ENCODE assay signal across 9 mouse cellular contexts in the genomic region with DNA sequence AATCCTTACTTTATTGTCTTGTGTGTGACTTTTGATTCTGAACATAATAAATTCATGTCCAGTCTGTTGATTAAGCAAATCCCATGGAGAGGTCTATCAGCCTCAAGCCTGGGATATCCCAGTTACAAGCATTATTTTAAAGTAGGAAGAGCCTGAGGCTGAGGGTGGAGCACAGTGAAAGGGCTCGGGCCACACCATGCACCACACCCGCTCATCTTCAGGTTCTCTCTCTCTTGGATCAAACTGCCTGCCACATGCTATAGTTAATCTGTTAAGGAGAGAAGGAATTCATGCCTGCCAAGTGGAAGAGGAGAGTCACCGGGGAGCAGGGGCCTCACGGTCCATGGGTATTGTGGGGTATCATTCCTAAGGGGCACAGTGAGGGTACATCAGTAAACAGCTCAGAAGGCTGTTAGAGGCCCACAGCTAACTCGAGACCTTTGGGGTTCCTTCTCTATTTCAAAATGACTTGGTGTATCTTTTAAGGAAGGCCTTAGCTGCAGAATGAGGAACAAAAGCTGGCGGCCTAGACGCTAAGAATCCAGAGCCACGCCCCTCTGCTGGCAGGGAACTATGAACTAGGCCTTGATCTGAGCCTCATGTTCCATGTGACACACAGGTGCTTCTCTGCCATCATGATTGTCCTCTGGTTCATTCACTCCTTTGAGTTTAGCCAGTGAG. TPM values are rescaled to one million over a fixed set of nuclear protein-coding genes. Genes with fewer than 3 reads are reported as not detected.
DNase-seq lines count a peak whose midpoint lies in the region; ATAC-seq lines count a peak whose summit lies in the region.
"Had no signal": no experiment of that assay in that cellular context is flagged by ENCODE, and none has a peak within 500 bp of the region (broad histone marks: within the 10 kb centered on the region; RNA-seq: fewer than 3 reads in every experiment).

No protein-coding gene starts in this region.

- H3K27ac ChIP-seq in liver, embryonic 13.5 days: peak overlapping the region; percentile 67; the same call in 1 of the 2 replicates
- H3K27ac ChIP-seq: hindbrain, embryonic 15.5 days had no signal

- H3K4me3 ChIP-seq in liver, embryonic 13.5 days (replicated peaks): no peak overlapping the region
- H3K4me3 ChIP-seq: hindbrain, embryonic 15.5 days had no signal

- WGBS in liver, embryonic 13.5 days (ENCODE audit: insufficient replicate concordance): 29% methylated on average over 8 of the region's 8 CpGs

- no peak overlapping the region for H3K9ac ChIP-seq in liver, embryonic 13.5 days
- H3K9ac ChIP-seq: hindbrain, embryonic 15.5 days had no signal

- peaks cover 46% of the 10 kb centered on the region for H3K4me1 ChIP-seq in liver, embryonic 13.5 days (replicated peaks)

- ATAC-seq in liver, embryonic 13.5 days (ENCODE audit: low read depth): peak; percentile 39; the same call in 1 of the 2 replicates

- no peaks in the 10 kb centered on the region for H3K27me3 ChIP-seq in liver, embryonic 13.5 days
- H3K27me3 ChIP-seq: hindbrain, embryonic 15.5 days had no signal

- H3K36me3 ChIP-seq in liver, embryonic 13.5 days: peaks cover 12% of the 10 kb centered on the region; the same call in 1 of the 2 replicates
- H3K36me3 ChIP-seq: hindbrain, embryonic 15.5 days had no signal

- peak; percentile 20 to 46 for DNase-seq in kidney, postnatal 25 days
- DNase-seq in kidney, adult 18-20 months: no peak
- peak; percentile 69 for DNase-seq in ZHBTc4 (ENCODE audit: low read depth, low spot score)
- no peak for DNase-seq in liver, embryonic 13.5 days
- DNase-seq in spleen, postnatal 36 days (ENCODE audit: low spot score in 2 of 2): peak; percentile 77 to 84
- DNase-seq in cerebellum, adult 9-11 months: no peak
- DNase-seq in urinary bladder, adult 2 months (ENCODE audit: low spot score): no peak
- DNase-seq in testis, postnatal 10 days (ENCODE audit: low spot score): no peak

- no peak overlapping the region for H3K4me2 ChIP-seq in liver, embryonic 13.5 days
- H3K4me2 ChIP-seq: hindbrain, embryonic 15.5 days had no signal

- H3K9me3 ChIP-seq in liver, embryonic 13.5 days (replicated peaks): 0 out of 2 replicates have a peak, but pooled peaks cover 8% of the 10 kb centered on the region
- H3K9me3 ChIP-seq: hindbrain, embryonic 15.5 days had no signal

RNA-seq across cellular contexts. Expression of a gene that starts 39.0 kb away (rescaled TPM):
- 11.0 and 13.9 TPM in 2 replicates for polyA plus RNA-seq in liver, embryonic 13.5 days (2015; fragmentation: Nextera tagmentation; extraction: Ambion mirVana)
- polyA plus RNA-seq in urinary bladder, adult 2 months (2012; rRNA removed): 8.5 and 12.4 TPM in 2 replicates

Comparison
In these comparisons a context has a peak if more than half of its experiments do, and no peak if none do; other contexts are left out.
1. DNase-seq: peak in kidney, postnatal 25 days (2 of 2), ZHBTc4 (single experiment) and spleen, postnatal 36 days (2 of 2); none in kidney, adult 18-20 months (single experiment), liver, embryonic 13.5 days (single experiment), cerebellum, adult 9-11 months (single experiment), urinary bladder, adult 2 months (single experiment) and testis, postnatal 10 days (single experiment).